Mouse (Mus musculus): Measurements from ENCODE around the gene Cbfa2t2. TPM values are rescaled to one million over a fixed set of nuclear protein-coding genes. Genes with fewer than 3 reads are reported as not detected.

Cbfa2t2 gene
- polyA plus RNA-seq, 1 experiment, result 7.5 TPM

- Histone ChIP-seq H3K4me3 (no peak overlapping the region), H3ac (ENCODE audit: control insufficient read depth, insufficient read length) (no peak overlapping the region), H3K4me2 (ENCODE audit: low read depth) (no peak overlapping the region), H3K36me3 (ENCODE audit: control insufficient read depth, insufficient read depth) (no peaks in the 10 kb centered on the region), H3K79me2 (ENCODE audit: control insufficient read depth, insufficient read depth) (no peaks in the 10 kb centered on the region), H3K27me3 (ENCODE audit: control insufficient read depth, insufficient read depth, insufficient read length) (no peaks in the 10 kb centered on the region)
- no peak for TF ChIP-seq MYOG (IDR thresholded peaks at IDR 0.05; ENCODE audit: control insufficient read depth in 1 of 3, insufficient read depth in 1 of 3, insufficient read length in 2 of 3, low read depth in 2 of 3)
- TF ChIP-seq SRF (IDR thresholded peaks at IDR 0.05; ENCODE audit: control insufficient read depth, insufficient read length, low read depth), result no peak
- no peak for TF ChIP-seq POLR2A (IDR thresholded peaks at IDR 0.05; ENCODE audit: insufficient read length, low read depth)
- TF ChIP-seq REST (IDR thresholded peaks at IDR 0.05; ENCODE audit: insufficient read depth, insufficient read length), result no peak
- no peak for TF ChIP-seq E2F4 (IDR thresholded peaks at IDR 0.05; ENCODE audit: insufficient read depth)
- TF ChIP-seq MYOD1 (IDR thresholded peaks at IDR 0.05; ENCODE audit: control insufficient read depth in 1 of 3, insufficient read length in 2 of 3, low read depth in 2 of 3), result no peak
- no peak for TF ChIP-seq POLR2AphosphoS2 (IDR thresholded peaks at IDR 0.05; ENCODE audit: insufficient read length, low read depth)
- no peak for TF ChIP-seq MAX (IDR thresholded peaks at IDR 0.05; ENCODE audit: low read depth)
- no peak for TF ChIP-seq USF1 (IDR thresholded peaks at IDR 0.05; ENCODE audit: low read depth)
Observed at GRCm38 (mm10) chr2:154417107-154417506, 19.2 kb upstream of the Cbfa2t2 start.

- Histone ChIP-seq H3K4me3 (no peak overlapping the region), H3K36me3 (ENCODE audit: control insufficient read depth, insufficient read depth) (no peaks in the 10 kb centered on the region), H3ac (ENCODE audit: control insufficient read depth, insufficient read length) (no peak overlapping the region), H3K79me2 (ENCODE audit: control insufficient read depth, insufficient read depth) (no peaks in the 10 kb centered on the region), H3K4me2 (ENCODE audit: low read depth) (no peak overlapping the region), H3K27me3 (ENCODE audit: control insufficient read depth, insufficient read depth, insufficient read length) (no peaks in the 10 kb centered on the region)
- TF ChIP-seq TCF12 (IDR thresholded peaks at IDR 0.05; ENCODE audit: insufficient read depth, poor library complexity, severe bottlenecking) (no peak), TCF3 (IDR thresholded peaks at IDR 0.05; ENCODE audit: insufficient read length, low read depth) (no peak), MAX (IDR thresholded peaks at IDR 0.05; ENCODE audit: low read depth) (no peak), MYOD1 (IDR thresholded peaks at IDR 0.05; ENCODE audit: control insufficient read depth in 1 of 3, insufficient read length in 2 of 3, low read depth in 2 of 3) (no peak), SRF (IDR thresholded peaks at IDR 0.05; ENCODE audit: control insufficient read depth, insufficient read length, low read depth) (no peak), CEBPB (IDR thresholded peaks at IDR 0.05; ENCODE audit: insufficient read depth, poor library complexity, severe bottlenecking) (no peak), POLR2A (IDR thresholded peaks at IDR 0.05; ENCODE audit: insufficient read length, low read depth) (no peak), POLR2AphosphoS2 (IDR thresholded peaks at IDR 0.05; ENCODE audit: insufficient read length, low read depth) (no peak), E2F4 (IDR thresholded peaks at IDR 0.05; ENCODE audit: insufficient read depth) (no peak), USF1 (IDR thresholded peaks at IDR 0.05; ENCODE audit: low read depth) (no peak), REST (IDR thresholded peaks at IDR 0.05; ENCODE audit: insufficient read depth, insufficient read length) (no peak)
Observed at GRCm38 (mm10) chr2:154418001-154418400, 18.3 kb upstream of the Cbfa2t2 start.

- TF ChIP-seq MAX (IDR thresholded peaks at IDR 0.05; ENCODE audit: low read depth) (no peak), MYOG (IDR thresholded peaks at IDR 0.05; ENCODE audit: control insufficient read depth in 1 of 3, insufficient read depth in 1 of 3, insufficient read length in 2 of 3, low read depth in 2 of 3) (no peak), REST (IDR thresholded peaks at IDR 0.05; ENCODE audit: insufficient read depth, insufficient read length) (no peak), POLR2AphosphoS2 (IDR thresholded peaks at IDR 0.05; ENCODE audit: insufficient read length, low read depth) (no peak), CEBPB (IDR thresholded peaks at IDR 0.05; ENCODE audit: insufficient read depth, poor library complexity, severe bottlenecking) (no peak), USF1 (IDR thresholded peaks at IDR 0.05; ENCODE audit: low read depth) (no peak), TCF3 (IDR thresholded peaks at IDR 0.05; ENCODE audit: insufficient read length, low read depth) (no peak), MYOD1 (IDR thresholded peaks at IDR 0.05; ENCODE audit: control insufficient read depth in 1 of 3, insufficient read length in 2 of 3, low read depth in 2 of 3) (no peak), E2F4 (IDR thresholded peaks at IDR 0.05; ENCODE audit: insufficient read depth) (no peak), TCF12 (IDR thresholded peaks at IDR 0.05; ENCODE audit: insufficient read depth, poor library complexity, severe bottlenecking) (no peak), POLR2A (IDR thresholded peaks at IDR 0.05; ENCODE audit: insufficient read length, low read depth) (no peak), SRF (IDR thresholded peaks at IDR 0.05; ENCODE audit: control insufficient read depth, insufficient read length, low read depth) (no peak)
- Histone ChIP-seq H3K36me3 (ENCODE audit: control insufficient read depth, insufficient read depth) (no peaks in the 10 kb centered on the region), H3K4me3 (no peak overlapping the region), H3K4me2 (ENCODE audit: low read depth) (no peak overlapping the region), H3K27me3 (ENCODE audit: control insufficient read depth, insufficient read depth, insufficient read length) (no peaks in the 10 kb centered on the region), H3K79me2 (ENCODE audit: control insufficient read depth, insufficient read depth) (no peaks in the 10 kb centered on the region), H3ac (ENCODE audit: control insufficient read depth, insufficient read length) (no peak overlapping the region)
Observed at GRCm38 (mm10) chr2:154419631-154420515, 16.4 kb upstream of the Cbfa2t2 start.

GRCm38 (mm10) chr2:154420942-154421731 is 15.1 kb upstream of the Cbfa2t2 start:
- Histone ChIP-seq H3K79me2 (ENCODE audit: control insufficient read depth, insufficient read depth) (no peaks in the 10 kb centered on the region), H3K4me2 (ENCODE audit: low read depth) (no peak overlapping the region), H3ac (ENCODE audit: control insufficient read depth, insufficient read length) (no peak overlapping the region), H3K36me3 (ENCODE audit: control insufficient read depth, insufficient read depth) (no peaks in the 10 kb centered on the region), H3K4me3 (no peak overlapping the region), H3K27me3 (ENCODE audit: control insufficient read depth, insufficient read depth, insufficient read length) (no peaks in the 10 kb centered on the region)
- TF ChIP-seq TCF12 (IDR thresholded peaks at IDR 0.05; ENCODE audit: insufficient read depth, poor library complexity, severe bottlenecking) (no peak), REST (IDR thresholded peaks at IDR 0.05; ENCODE audit: insufficient read depth, insufficient read length) (no peak), POLR2A (IDR thresholded peaks at IDR 0.05; ENCODE audit: insufficient read length, low read depth) (no peak), POLR2AphosphoS2 (IDR thresholded peaks at IDR 0.05; ENCODE audit: insufficient read length, low read depth) (no peak), MAX (IDR thresholded peaks at IDR 0.05; ENCODE audit: low read depth) (no peak), E2F4 (IDR thresholded peaks at IDR 0.05; ENCODE audit: insufficient read depth) (no peak), MYOD1 (IDR thresholded peaks at IDR 0.05; ENCODE audit: control insufficient read depth in 1 of 3, insufficient read length in 2 of 3, low read depth in 2 of 3) (no peak), CEBPB (IDR thresholded peaks at IDR 0.05; ENCODE audit: insufficient read depth, poor library complexity, severe bottlenecking) (no peak), USF1 (IDR thresholded peaks at IDR 0.05; ENCODE audit: low read depth) (no peak), TCF3 (IDR thresholded peaks at IDR 0.05; ENCODE audit: insufficient read length, low read depth) (no peak), SRF (IDR thresholded peaks at IDR 0.05; ENCODE audit: control insufficient read depth, insufficient read length, low read depth) (no peak), MYOG (IDR thresholded peaks at IDR 0.05; ENCODE audit: control insufficient read depth in 1 of 3, insufficient read depth in 1 of 3, insufficient read length in 2 of 3, low read depth in 2 of 3) (no peak)

Measured in myocyte (in vitro differentiated cells).